Mouse (Mus musculus): ENCODE data around the gene Gm13420. TPM values are rescaled to one million over a fixed set of nuclear protein-coding genes. Genes with fewer than 3 reads are reported as not detected.

The Gm13420 gene
- polyA plus RNA-seq (2014; fragmentation: Illumina TruSeq; extraction: RNeasy Lipid Tissue Mini Kit (QIAGEN cat#74804); ENCODE audit: low read depth, low replicate concordance) = not detected

GRCm38 (mm10) chr2:29751497-29751896 is at the start of gene Gm13420:
Gene Gm13420, minus strand, starts transcription at chr2:29751685.

GRCm38 (mm10) chr2:29787937-29788681 is 36.6 kb upstream of the Gm13420 start, which contains the start of gene Trub2:
Gene Trub2, minus strand, starts transcription at chr2:29788502.

GRCm38 (mm10) chr2:29787104-29787917 is 35.8 kb upstream of the Gm13420 start, which contains the start of gene Coq4:
Gene Coq4, plus strand, starts transcription at chr2:29787493.

Other genes with a start within 250 kb of the Gm13420 start
- 7.5 TPM for gene Rapgef1, start 132.0 kb downstream of the Gm13420 start, polyA plus RNA-seq (2014; fragmentation: Illumina TruSeq; extraction: RNeasy Lipid Tissue Mini Kit (QIAGEN cat#74804); ENCODE audit: low read depth, low replicate concordance)
- gene Gm13547, start 7.6 kb upstream of the Gm13420 start, polyA plus RNA-seq (2014; fragmentation: Illumina TruSeq; extraction: RNeasy Lipid Tissue Mini Kit (QIAGEN cat#74804); ENCODE audit: low read depth, low replicate concordance) = 10.7 TPM
- 18.5 TPM for gene Coq4, start 35.8 kb upstream of the Gm13420 start, polyA plus RNA-seq (2014; fragmentation: Illumina TruSeq; extraction: RNeasy Lipid Tissue Mini Kit (QIAGEN cat#74804); ENCODE audit: low read depth, low replicate concordance)
- 5.0 TPM for gene Trub2, start 36.8 kb upstream of the Gm13420 start, polyA plus RNA-seq (2014; fragmentation: Illumina TruSeq; extraction: RNeasy Lipid Tissue Mini Kit (QIAGEN cat#74804); ENCODE audit: low read depth, low replicate concordance)
- gene Slc27a4, start 50.9 kb upstream of the Gm13420 start, polyA plus RNA-seq (2014; fragmentation: Illumina TruSeq; extraction: RNeasy Lipid Tissue Mini Kit (QIAGEN cat#74804); ENCODE audit: low read depth, low replicate concordance) = 0.36 TPM
- 5.2 TPM for gene Urm1, start 68.4 kb upstream of the Gm13420 start, polyA plus RNA-seq (2014; fragmentation: Illumina TruSeq; extraction: RNeasy Lipid Tissue Mini Kit (QIAGEN cat#74804); ENCODE audit: low read depth, low replicate concordance)
- gene Cercam, start 117.5 kb upstream of the Gm13420 start, polyA plus RNA-seq (2014; fragmentation: Illumina TruSeq; extraction: RNeasy Lipid Tissue Mini Kit (QIAGEN cat#74804); ENCODE audit: low read depth, low replicate concordance) = 1.3 TPM
- 961 TPM for gene Odf2, start 137.5 kb upstream of the Gm13420 start, polyA plus RNA-seq (2014; fragmentation: Illumina TruSeq; extraction: RNeasy Lipid Tissue Mini Kit (QIAGEN cat#74804); ENCODE audit: low read depth, low replicate concordance)
- gene Gle1, start 183.7 kb upstream of the Gm13420 start, polyA plus RNA-seq (2014; fragmentation: Illumina TruSeq; extraction: RNeasy Lipid Tissue Mini Kit (QIAGEN cat#74804); ENCODE audit: low read depth, low replicate concordance) = 22.6 TPM
- gene Sptan1, start 213.9 kb upstream of the Gm13420 start, polyA plus RNA-seq (2014; fragmentation: Illumina TruSeq; extraction: RNeasy Lipid Tissue Mini Kit (QIAGEN cat#74804); ENCODE audit: low read depth, low replicate concordance) = 52.6 TPM

Measured in testis, adult 10 weeks (tissue).